Mouse (Mus musculus) embryo, embryonic 9.5 days (tissue): ENCODE data around the gene Ccni.
A peak's percentile ranks its signal among the peaks of the same experiment; 100 is the strongest.

Experiments
- DNase-seq: peaks from one replicate; pipeline ENCODE4 v3.0.0-alpha.2; 2017; ENCODE audit errors: extremely low spot score

The Ccni gene

GRCm38 (mm10) chr5:93206109-93207005 is at the start of gene Ccni, which contains the start of gene 2010109A12Rik:
Ccni (minus strand) TSS chr5:93206495.
2010109A12Rik (plus strand) TSS chr5:93206518.
- peak; percentile 95 for DNase-seq

- DNase-seq = no peak
Observed at GRCm38 (mm10) chr5:93255759-93256265, 49.5 kb upstream of the Ccni start.

- DNase-seq = no peak
Observed at GRCm38 (mm10) chr5:93251001-93251760, 44.9 kb upstream of the Ccni start.

- DNase-seq = no peak
Observed at GRCm38 (mm10) chr5:93249940-93250578, 43.8 kb upstream of the Ccni start.

- DNase-seq = no peak
Observed at GRCm38 (mm10) chr5:93245280-93245679, 39.0 kb upstream of the Ccni start.

GRCm38 (mm10) chr5:93239590-93240544 is 33.6 kb upstream of the Ccni start:
- no peak for DNase-seq

- no peak for DNase-seq
Observed at GRCm38 (mm10) chr5:93236541-93236940, 30.2 kb upstream of the Ccni start.

- DNase-seq = no peak
Observed at GRCm38 (mm10) chr5:93235888-93236287, 29.6 kb upstream of the Ccni start.

GRCm38 (mm10) chr5:93234605-93235004 is 28.3 kb upstream of the Ccni start:
- no peak for DNase-seq

- no peak for DNase-seq
Observed at GRCm38 (mm10) chr5:93234130-93234529, 27.8 kb upstream of the Ccni start.

- no peak for DNase-seq
Observed at GRCm38 (mm10) chr5:93232838-93233237, 26.5 kb upstream of the Ccni start.

- no peak for DNase-seq
Observed at GRCm38 (mm10) chr5:93231721-93232120, 25.4 kb upstream of the Ccni start.

- DNase-seq = no peak
Observed at GRCm38 (mm10) chr5:93229527-93229926, 23.2 kb upstream of the Ccni start.

- DNase-seq = no peak
Observed at GRCm38 (mm10) chr5:93227157-93227556, 20.9 kb upstream of the Ccni start.

- DNase-seq = no peak
Observed at GRCm38 (mm10) chr5:93224549-93224948, 18.3 kb upstream of the Ccni start.

GRCm38 (mm10) chr5:93221661-93222060 is 15.4 kb upstream of the Ccni start:
- no peak for DNase-seq

GRCm38 (mm10) chr5:93218375-93218774 is 12.1 kb upstream of the Ccni start:
- DNase-seq = no peak

GRCm38 (mm10) chr5:93207555-93207954 is 1.3 kb upstream of the Ccni start:
- no peak for DNase-seq

GRCm38 (mm10) chr5:93207006-93207348 is 682 bp upstream of the Ccni start:
- no peak for DNase-seq

GRCm38 (mm10) chr5:93205371-93206108 is 755 bp downstream of the Ccni start:
- peak; percentile 58 for DNase-seq
